Mouse (Mus musculus): ENCODE measurements around the gene Cbr2. TPM values are rescaled to one million over a fixed set of nuclear protein-coding genes. Genes with fewer than 3 reads are reported as not detected.

Gene Cbr2
- polyA plus RNA-seq, 1 experiment from 2014 or later = 3.6 TPM

DNA sequence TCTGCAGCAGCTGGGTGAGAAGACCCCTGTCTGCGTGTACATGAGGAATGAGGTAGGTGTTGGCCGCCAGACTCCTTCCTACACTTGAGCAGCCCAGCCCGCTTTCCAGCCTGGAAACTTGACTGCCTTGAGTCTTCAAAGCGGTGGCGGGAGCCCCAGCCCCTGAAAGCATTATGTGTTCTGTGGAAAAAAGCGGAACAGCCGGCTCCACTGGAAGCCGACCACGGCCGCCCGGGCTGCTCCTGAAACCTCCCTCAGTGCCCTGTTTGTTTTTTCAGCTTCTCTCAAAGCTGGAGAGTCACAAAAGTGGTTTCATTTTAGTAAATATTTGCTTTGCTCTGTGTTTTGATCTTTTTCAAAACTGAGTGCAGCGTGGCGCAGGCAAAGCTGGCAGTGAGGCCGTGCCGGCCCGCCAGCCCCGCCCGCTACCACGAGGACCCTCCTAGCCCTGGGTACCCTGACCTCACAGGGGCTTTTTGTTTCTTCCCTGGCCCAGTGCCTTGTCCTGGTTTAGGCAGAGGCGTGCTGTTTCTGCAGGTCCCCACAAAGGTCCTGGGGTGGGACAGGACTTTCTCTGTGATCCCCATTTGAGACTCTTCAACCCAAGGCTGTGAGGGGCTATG lies 45.2 kb downstream of the Cbr2 start:
- H3K27me3 ChIP-seq (ENCODE audit: insufficient read depth, low read length) = no peaks in the 10 kb centered on the region
- H3K4me3 ChIP-seq (replicated peaks; ENCODE audit: low read depth, low read length) = no peak overlapping the region
- H3K4me2 ChIP-seq (ENCODE audit: low read length) = no peak overlapping the region
- ATAC-seq (replicated peaks; ENCODE audit: low FRiP score, low read depth) = no peak
- peaks cover 43% of the 10 kb centered on the region for H3K36me3 ChIP-seq (ENCODE audit: insufficient read depth, low read length)
- no peak overlapping the region for H3K27ac ChIP-seq
- DNase-seq (ENCODE audit: low spot score) = no peak
- TF ChIP-seq CTCF (IDR thresholded peaks at IDR 0.05; ENCODE audit: low read depth) = no peak
- no peak overlapping the region for H3K9ac ChIP-seq (ENCODE audit: low read depth, low read length)
- WGBS = 72% methylated on average over 20 of the region's 20 CpGs
- H3K9me3 ChIP-seq (replicated peaks; ENCODE audit: low read length) = no peaks in the 10 kb centered on the region
- no peaks in the 10 kb centered on the region for H3K4me1 ChIP-seq (replicated peaks; ENCODE audit: insufficient read depth, low read length)

DNA sequence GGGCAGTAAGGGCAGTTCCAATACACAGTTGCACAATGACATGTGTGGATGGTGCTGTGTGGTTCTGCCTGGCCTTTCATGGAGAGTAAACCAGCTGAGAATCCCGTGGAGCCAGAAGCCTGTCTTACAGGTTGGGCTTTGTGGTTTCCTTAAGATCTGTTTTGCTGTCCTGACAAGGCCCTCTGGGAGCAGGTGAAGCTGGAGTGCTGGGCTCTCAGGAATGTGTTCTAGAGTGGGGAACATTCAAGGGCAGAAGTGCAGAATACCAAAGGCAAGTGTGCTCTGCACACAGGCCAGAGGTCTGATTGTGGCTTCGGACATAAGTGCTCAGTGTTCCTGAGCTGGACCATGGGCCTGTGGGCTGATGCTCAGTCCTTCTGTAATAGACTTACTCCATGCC lies 47.3 kb downstream of the Cbr2 start:
- DNase-seq (ENCODE audit: low spot score) = no peak

DNA sequence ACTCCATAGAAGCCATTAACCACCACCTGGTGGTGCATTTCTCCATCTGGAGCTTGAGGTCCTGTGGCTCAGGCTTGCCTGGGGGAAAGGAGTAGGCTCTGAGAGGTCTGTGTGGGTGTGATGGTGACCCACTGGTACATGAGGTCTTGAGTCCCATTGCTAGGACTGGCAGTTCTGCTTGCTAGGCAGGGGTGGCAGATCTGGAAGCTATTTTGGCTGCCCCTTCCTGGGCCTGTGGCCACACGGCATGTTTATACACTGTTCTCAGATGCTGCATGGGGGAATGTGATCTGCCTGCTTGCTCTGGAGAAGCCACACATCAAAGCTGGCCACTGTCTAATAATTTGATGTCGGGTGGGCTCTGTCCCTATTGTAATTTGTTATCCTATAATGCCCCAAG lies 47.8 kb downstream of the Cbr2 start:
- Histone ChIP-seq H3K4me2 (ENCODE audit: low read length) (no peak overlapping the region), H3K9me3 (replicated peaks; ENCODE audit: low read length) (no peaks in the 10 kb centered on the region), H3K27ac (no peak overlapping the region), H3K27me3 (ENCODE audit: insufficient read depth, low read length) (no peaks in the 10 kb centered on the region), H3K36me3 (ENCODE audit: insufficient read depth, low read length) (peaks cover 38% of the 10 kb centered on the region; the same call in 1 of the 2 replicates), H3K4me3 (replicated peaks; ENCODE audit: low read depth, low read length) (no peak overlapping the region), H3K4me1 (replicated peaks; ENCODE audit: insufficient read depth, low read length) (no peaks in the 10 kb centered on the region), H3K9ac (ENCODE audit: low read depth, low read length) (no peak overlapping the region)
- ATAC-seq (replicated peaks; ENCODE audit: low FRiP score, low read depth) (no peak), DNase-seq (ENCODE audit: low spot score) (no peak)
- no peak for TF ChIP-seq CTCF (IDR thresholded peaks at IDR 0.05; ENCODE audit: low read depth)
- 69% methylated on average over 2 of the region's 2 CpGs for WGBS

More for the DNA sequence above, 47.3 kb downstream of the Cbr2 start:
- Histone ChIP-seq H3K4me2 (ENCODE audit: low read length) (no peak overlapping the region), H3K27ac (no peak overlapping the region), H3K4me3 (replicated peaks; ENCODE audit: low read depth, low read length) (no peak overlapping the region), H3K4me1 (replicated peaks; ENCODE audit: insufficient read depth, low read length) (no peaks in the 10 kb centered on the region), H3K9me3 (replicated peaks; ENCODE audit: low read length) (no peaks in the 10 kb centered on the region), H3K27me3 (ENCODE audit: insufficient read depth, low read length) (no peaks in the 10 kb centered on the region), H3K9ac (ENCODE audit: low read depth, low read length) (no peak overlapping the region), H3K36me3 (ENCODE audit: insufficient read depth, low read length) (peaks cover 39% of the 10 kb centered on the region)
- no peak for ATAC-seq (replicated peaks; ENCODE audit: low FRiP score, low read depth)
- TF ChIP-seq CTCF (IDR thresholded peaks at IDR 0.05; ENCODE audit: low read depth) = no peak
- 86% methylated on average over 2 of the region's 2 CpGs for WGBS

DNA sequence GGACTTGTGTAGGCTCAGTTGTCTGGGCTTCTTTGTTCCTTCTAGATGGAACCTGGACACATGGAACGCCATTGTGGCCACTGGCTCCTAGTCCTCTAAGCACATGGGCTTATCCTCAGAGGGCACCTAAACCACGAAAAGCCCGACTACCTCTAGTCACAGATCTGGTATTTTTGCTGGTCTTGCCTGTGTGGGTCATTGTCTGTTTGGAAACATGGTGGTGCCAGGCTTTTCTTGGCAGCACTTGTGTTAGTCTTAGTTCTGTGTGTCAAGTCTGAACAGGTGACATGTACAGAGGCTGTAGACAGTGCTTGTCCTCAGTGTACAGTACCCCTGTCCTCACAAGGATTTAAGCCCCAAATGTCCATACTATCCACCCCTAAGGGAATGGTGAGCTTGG lies 48.4 kb downstream of the Cbr2 start:
- Histone ChIP-seq H3K27ac (no peak overlapping the region), H3K27me3 (ENCODE audit: insufficient read depth, low read length) (no peaks in the 10 kb centered on the region), H3K36me3 (ENCODE audit: insufficient read depth, low read length) (peaks cover 33% of the 10 kb centered on the region; the same call in 1 of the 2 replicates), H3K9ac (ENCODE audit: low read depth, low read length) (no peak overlapping the region), H3K9me3 (replicated peaks; ENCODE audit: low read length) (no peaks in the 10 kb centered on the region), H3K4me1 (replicated peaks; ENCODE audit: insufficient read depth, low read length) (no peaks in the 10 kb centered on the region), H3K4me3 (replicated peaks; ENCODE audit: low read depth, low read length) (no peak overlapping the region), H3K4me2 (ENCODE audit: low read length) (no peak overlapping the region)
- DNase-seq (ENCODE audit: low spot score) = no peak
- no peak for TF ChIP-seq CTCF (IDR thresholded peaks at IDR 0.05; ENCODE audit: low read depth)
- no peak for ATAC-seq (replicated peaks; ENCODE audit: low FRiP score, low read depth)
- WGBS = 90% methylated on average over 3 of the region's 3 CpGs

DNA sequence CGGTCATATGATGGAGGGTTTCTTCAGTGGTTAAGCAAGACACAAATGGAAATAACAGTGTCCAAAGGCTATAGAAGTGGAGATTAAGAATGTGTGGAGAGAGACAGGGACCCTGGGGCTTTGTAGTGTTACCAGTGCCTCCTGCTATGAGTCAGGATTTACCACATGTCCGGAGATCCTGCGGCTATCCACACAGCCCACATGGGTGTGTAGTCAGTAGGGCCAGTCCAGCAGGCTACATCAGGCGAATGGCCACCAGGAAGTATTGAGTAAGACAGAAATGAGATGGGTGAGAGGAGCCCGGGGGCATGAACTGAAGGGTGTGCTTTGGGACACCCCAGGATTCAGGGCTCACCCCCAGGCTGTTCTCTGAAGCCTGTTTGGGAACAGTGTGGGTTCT lies 49.2 kb downstream of the Cbr2 start:
- DNase-seq (ENCODE audit: low spot score) (no peak), ATAC-seq (replicated peaks; ENCODE audit: low FRiP score, low read depth) (no peak)
- Histone ChIP-seq H3K4me2 (ENCODE audit: low read length) (no peak overlapping the region), H3K27ac (no peak overlapping the region), H3K4me3 (replicated peaks; ENCODE audit: low read depth, low read length) (no peak overlapping the region), H3K36me3 (ENCODE audit: insufficient read depth, low read length) (peaks cover 34% of the 10 kb centered on the region; the same call in 1 of the 2 replicates), H3K9me3 (replicated peaks; ENCODE audit: low read length) (no peaks in the 10 kb centered on the region), H3K27me3 (ENCODE audit: insufficient read depth, low read length) (no peaks in the 10 kb centered on the region), H3K4me1 (replicated peaks; ENCODE audit: insufficient read depth, low read length) (no peaks in the 10 kb centered on the region), H3K9ac (ENCODE audit: low read depth, low read length) (no peak overlapping the region)
- no peak for TF ChIP-seq CTCF (IDR thresholded peaks at IDR 0.05; ENCODE audit: low read depth)
- 94% methylated on average over 5 of the region's 5 CpGs for WGBS

DNA sequence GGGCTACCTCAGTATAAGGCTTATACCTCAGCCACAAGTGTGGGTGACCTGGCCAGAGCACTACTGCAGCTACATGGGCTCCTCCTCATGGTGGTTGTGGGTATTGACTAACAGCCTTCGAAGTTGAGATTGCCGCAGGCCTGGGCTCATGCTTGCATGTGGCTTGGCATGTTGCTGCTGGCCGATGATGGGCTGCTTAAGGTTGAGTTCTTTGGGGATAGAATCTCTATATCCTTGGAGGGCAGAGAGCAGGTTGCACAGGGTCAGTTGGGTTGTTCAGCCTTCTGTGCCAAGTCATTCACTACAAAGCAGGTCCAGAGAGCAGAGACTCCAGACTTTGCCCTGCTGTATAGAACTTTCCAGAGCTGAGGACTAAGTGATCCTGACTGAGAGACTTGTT lies 52.0 kb downstream of the Cbr2 start:
- ATAC-seq (replicated peaks; ENCODE audit: low FRiP score, low read depth) = peak; percentile 84
- Histone ChIP-seq H3K27me3 (ENCODE audit: insufficient read depth, low read length) (no peaks in the 10 kb centered on the region), H3K9me3 (replicated peaks; ENCODE audit: low read length) (no peaks in the 10 kb centered on the region), H3K4me3 (replicated peaks; ENCODE audit: low read depth, low read length) (no peak overlapping the region), H3K36me3 (ENCODE audit: insufficient read depth, low read length) (peaks cover 26% of the 10 kb centered on the region; the same call in 1 of the 2 replicates), H3K27ac (0 out of 2 replicates have a peak overlapping the region, but pooled peaks have one; percentile 19), H3K4me2 (ENCODE audit: low read length) (no peak overlapping the region), H3K9ac (ENCODE audit: low read depth, low read length) (no peak overlapping the region), H3K4me1 (replicated peaks; ENCODE audit: insufficient read depth, low read length) (no peaks in the 10 kb centered on the region)
- peak; percentile 63 for TF ChIP-seq CTCF (IDR thresholded peaks at IDR 0.05; ENCODE audit: low read depth)
- WGBS = 79% methylated on average over 3 of the region's 3 CpGs
- DNase-seq (ENCODE audit: low spot score) = peak; percentile 45

Other genes with a start within 250 kb of the Cbr2 start
- gene Mrpl12, start 247.5 kb downstream of the Cbr2 start, polyA plus RNA-seq (2015; fragmentation: Nextera tagmentation; extraction: Ambion mirVana) = 218 and 224 TPM in 2 replicates
- gene Slc25a10, start 240.3 kb downstream of the Cbr2 start, polyA plus RNA-seq (2015; fragmentation: Nextera tagmentation; extraction: Ambion mirVana) = 121 and 132 TPM in 2 replicates
- 6.6 and 7.0 TPM in 2 replicates for gene Gcgr, start 201.4 kb downstream of the Cbr2 start, polyA plus RNA-seq (2015; fragmentation: Nextera tagmentation; extraction: Ambion mirVana)
- 218 and 227 TPM in 2 replicates for gene Mcrip1, start 182.4 kb downstream of the Cbr2 start, polyA plus RNA-seq (2015; fragmentation: Nextera tagmentation; extraction: Ambion mirVana)
- 0.30 TPM in 1 of 2 replicates, not detected in the other for gene Ppp1r27, start 181.0 kb downstream of the Cbr2 start, polyA plus RNA-seq (2015; fragmentation: Nextera tagmentation; extraction: Ambion mirVana)
- gene P4hb, start 158.9 kb downstream of the Cbr2 start, polyA plus RNA-seq (2015; fragmentation: Nextera tagmentation; extraction: Ambion mirVana) = 635 and 676 TPM in 2 replicates
- 444 and 506 TPM in 2 replicates for gene Arhgdia, start 150.5 kb downstream of the Cbr2 start, polyA plus RNA-seq (2015; fragmentation: Nextera tagmentation; extraction: Ambion mirVana)
- gene Alyref, start 133.7 kb downstream of the Cbr2 start, polyA plus RNA-seq (2015; fragmentation: Nextera tagmentation; extraction: Ambion mirVana) = 341 and 361 TPM in 2 replicates
- gene Anapc11, start 133.7 kb downstream of the Cbr2 start, polyA plus RNA-seq (2015; fragmentation: Nextera tagmentation; extraction: Ambion mirVana) = 159 and 168 TPM in 2 replicates
- 48.0 and 51.4 TPM in 2 replicates for gene Npb, start 123.6 kb downstream of the Cbr2 start, polyA plus RNA-seq (2015; fragmentation: Nextera tagmentation; extraction: Ambion mirVana)
- gene Pcyt2, start 114.2 kb downstream of the Cbr2 start, polyA plus RNA-seq (2015; fragmentation: Nextera tagmentation; extraction: Ambion mirVana) = 116 and 118 TPM in 2 replicates
- 38.8 and 41.6 TPM in 2 replicates for gene Sirt7, start 106.9 kb downstream of the Cbr2 start, polyA plus RNA-seq (2015; fragmentation: Nextera tagmentation; extraction: Ambion mirVana)
- gene Mafg, start 98.5 kb downstream of the Cbr2 start, polyA plus RNA-seq (2015; fragmentation: Nextera tagmentation; extraction: Ambion mirVana) = 26.5 and 27.4 TPM in 2 replicates
- gene Pycr1, start 88.3 kb downstream of the Cbr2 start, polyA plus RNA-seq (2015; fragmentation: Nextera tagmentation; extraction: Ambion mirVana) = 12.2 and 13.9 TPM in 2 replicates
- gene Myadml2, start 84.0 kb downstream of the Cbr2 start, polyA plus RNA-seq (2015; fragmentation: Nextera tagmentation; extraction: Ambion mirVana) = 0.24 and 0.28 TPM in 2 replicates
- 5.3 and 7.4 TPM in 2 replicates for gene Notum, start 70.9 kb downstream of the Cbr2 start, polyA plus RNA-seq (2015; fragmentation: Nextera tagmentation; extraction: Ambion mirVana)
- 122 TPM in 2 replicates for gene Aspscr1, start 59.1 kb downstream of the Cbr2 start, polyA plus RNA-seq (2015; fragmentation: Nextera tagmentation; extraction: Ambion mirVana)
- gene Cenpx, start 18.4 kb downstream of the Cbr2 start, polyA plus RNA-seq (2015; fragmentation: Nextera tagmentation; extraction: Ambion mirVana) = 160 and 174 TPM in 2 replicates
- 31.3 and 33.5 TPM in 2 replicates for gene Lrrc45, start 18.2 kb downstream of the Cbr2 start, polyA plus RNA-seq (2015; fragmentation: Nextera tagmentation; extraction: Ambion mirVana)
- 23.4 and 23.7 TPM in 2 replicates for gene Rac3, start 10.6 kb downstream of the Cbr2 start, polyA plus RNA-seq (2015; fragmentation: Nextera tagmentation; extraction: Ambion mirVana)
- 112 and 123 TPM in 2 replicates for gene Dcxr, start 4.8 kb downstream of the Cbr2 start, polyA plus RNA-seq (2015; fragmentation: Nextera tagmentation; extraction: Ambion mirVana)
- 2.6 and 4.5 TPM in 2 replicates for gene Hmga1b, start 30.7 kb upstream of the Cbr2 start, polyA plus RNA-seq (2015; fragmentation: Nextera tagmentation; extraction: Ambion mirVana)
- 32.4 and 32.6 TPM in 2 replicates for gene Rfng, start 52.1 kb upstream of the Cbr2 start, polyA plus RNA-seq (2015; fragmentation: Nextera tagmentation; extraction: Ambion mirVana)
- 158 and 170 TPM in 2 replicates for gene Gps1, start 52.2 kb upstream of the Cbr2 start, polyA plus RNA-seq (2015; fragmentation: Nextera tagmentation; extraction: Ambion mirVana)
- gene Dus1l, start 64.3 kb upstream of the Cbr2 start, polyA plus RNA-seq (2015; fragmentation: Nextera tagmentation; extraction: Ambion mirVana) = 66.0 and 73.0 TPM in 2 replicates
- gene Fasn, start 92.4 kb upstream of the Cbr2 start, polyA plus RNA-seq (2015; fragmentation: Nextera tagmentation; extraction: Ambion mirVana) = 19.8 and 19.9 TPM in 2 replicates
- 5.5 and 5.7 TPM in 2 replicates for gene Ccdc57, start 200.8 kb upstream of the Cbr2 start, polyA plus RNA-seq (2015; fragmentation: Nextera tagmentation; extraction: Ambion mirVana)
- 10.0 and 10.2 TPM in 2 replicates for gene Slc16a3, start 216.4 kb upstream of the Cbr2 start, polyA plus RNA-seq (2015; fragmentation: Nextera tagmentation; extraction: Ambion mirVana)

All from kidney, postnatal 0 days (tissue).